In the genomic region with DNA sequence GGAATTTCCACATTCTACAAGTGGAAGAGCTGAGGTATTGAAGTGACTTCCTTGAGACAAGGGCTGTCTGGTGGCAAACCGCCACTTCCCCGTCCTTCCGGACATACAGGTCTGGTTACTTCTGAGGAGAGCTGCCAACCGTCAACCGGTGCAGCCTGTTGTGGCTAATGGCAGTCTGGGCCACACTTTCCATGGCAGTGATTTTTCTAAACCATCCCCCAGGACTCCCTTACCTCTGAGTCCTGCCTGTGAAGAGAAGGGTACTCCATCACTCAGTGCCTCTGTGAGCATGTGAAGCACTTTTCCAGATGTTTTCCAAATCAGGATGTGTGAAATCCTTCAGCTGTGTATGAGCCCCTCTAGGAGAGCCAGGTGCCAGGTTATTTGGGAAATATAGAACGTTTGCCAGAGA, we compare ENCODE assay signal across 7 mouse cellular contexts.
DNase-seq lines count a peak whose midpoint lies in the region; ATAC-seq lines count a peak whose summit lies in the region.

No protein-coding gene starts in this region.

- peak; percentile 56 for ATAC-seq in megakaryocyte, adult 5-6 weeks (ENCODE audit: poor library complexity, severe bottlenecking)

- peak; percentile 47 for DNase-seq in 416B (ENCODE audit: low read depth)
- DNase-seq in embryo, embryonic 10.5 days (ENCODE audit: low spot score), result peak; percentile 5
- peak; percentile 69 for DNase-seq in kidney, postnatal 14 days
- DNase-seq in cerebellum, postnatal 14 days, result no peak
- DNase-seq in MN1 (ENCODE audit: low spot score), result no peak
- DNase-seq in cerebellum, adult 11 months, result no peak

Comparison
In these comparisons a context has a peak if more than half of its experiments do, and no peak if none do; other contexts are left out.
1. DNase-seq: peak in 416B (single experiment), embryo, embryonic 10.5 days (single experiment) and kidney, postnatal 14 days (single experiment); none in cerebellum, postnatal 14 days (0 of 2), MN1 (single experiment) and cerebellum, adult 11 months (single experiment).